Mouse (Mus musculus) heart, embryonic 10.5 days (tissue): ENCODE measurements around the gene Gnptab. TPM values are rescaled to one million over a fixed set of nuclear protein-coding genes. Genes with fewer than 3 reads are reported as not detected.
A peak's percentile ranks its signal among the peaks of the same experiment; 100 is the strongest.
"Not testable (repeated sequence)": the region's sequence is repeated elsewhere in the genome, so short reads cannot be mapped to it uniquely, and the experiment has no call there.

Experiments
- DNase-seq: peaks from one replicate; pipeline ENCODE4 v3.0.0-alpha.2; 2017; ENCODE audit warnings: low spot score
- H3K27ac ChIP-seq: fragments of 300-500 bp; sonication (generic); 2 replicates; pipeline ENCODE4 v1.5.1; 2016; ENCODE audit warnings: mild to moderate bottlenecking
- H3K27me3 ChIP-seq: fragments of 300-500 bp; sonication (generic); 2 replicates; pipeline ENCODE4 v1.6.1; 2016; ENCODE audit warnings: mild to moderate bottlenecking; ENCODE audit not compliant: poor library complexity, insufficient read depth, severe bottlenecking
- H3K36me3 ChIP-seq: fragments of 300-500 bp; sonication (generic); 2 replicates; pipeline ENCODE4 v1.6.1; 2016; ENCODE audit warnings: mild to moderate bottlenecking, moderate library complexity
- H3K4me1 ChIP-seq: fragments of 300-500 bp; sonication (generic); 2 replicates; pipeline ENCODE4 v1.6.1; 2016; ENCODE audit warnings: mild to moderate bottlenecking
- H3K4me3 ChIP-seq: fragments of 300-500 bp; sonication (generic); 2 replicates; pipeline ENCODE4 v1.5.1; 2016; ENCODE audit warnings: mild to moderate bottlenecking, moderate library complexity
- H3K9me3 ChIP-seq: fragments of 300-500 bp; sonication (generic); 2 replicates; pipeline ENCODE4 v1.6.1; 2016; ENCODE audit warnings: mild to moderate bottlenecking, moderate library complexity
- WGBS: fragments of 180-500 bp; shearing (Covaris S2); methylation state at CpG from one replicate; pipeline ENCODE4 v1.1.7; 2016; 5-methylcytosine and 5-hydroxymethylcytosine counted together
- polyA plus RNA-seq: library from polyadenylated mRNA; unstranded; fragments of >200 nt; fragmentation: Nextera tagmentation; extraction: Ambion mirVana; gene quantifications from 2 replicates; pipeline ENCODE4 v1.2.1, GENCODE M21; 2016

Gnptab gene
- polyA plus RNA-seq, 1 experiment from 2014 or later, result 8.2 TPM

GRCm38 (mm10) chr10:88451990-88452389, 73.1 kb downstream of the Gnptab start:
- no peaks in the 10 kb centered on the region for H3K9me3 ChIP-seq
- no peak overlapping the region for H3K27ac ChIP-seq
- DNase-seq, result no peak
- no peaks in the 10 kb centered on the region for H3K27me3 ChIP-seq
- no peak overlapping the region for H3K4me3 ChIP-seq
- no peaks in the 10 kb centered on the region for H3K36me3 ChIP-seq
- WGBS, result 85% methylated on average over 6 of the region's 6 CpGs
- no peaks in the 10 kb centered on the region for H3K4me1 ChIP-seq

GRCm38 (mm10) chr10:88457816-88458215, 78.9 kb downstream of the Gnptab start:
- no peak for DNase-seq
- H3K27ac ChIP-seq, result no peak overlapping the region
- no peaks in the 10 kb centered on the region for H3K9me3 ChIP-seq
- WGBS, result 37% methylated on average over 6 of the region's 6 CpGs
- no peaks in the 10 kb centered on the region for H3K27me3 ChIP-seq
- H3K36me3 ChIP-seq, result no peaks in the 10 kb centered on the region
- H3K4me1 ChIP-seq, result 0 out of 2 replicates have a peak, but pooled peaks cover 4% of the 10 kb centered on the region
- H3K4me3 ChIP-seq, result no peak overlapping the region

DNA sequence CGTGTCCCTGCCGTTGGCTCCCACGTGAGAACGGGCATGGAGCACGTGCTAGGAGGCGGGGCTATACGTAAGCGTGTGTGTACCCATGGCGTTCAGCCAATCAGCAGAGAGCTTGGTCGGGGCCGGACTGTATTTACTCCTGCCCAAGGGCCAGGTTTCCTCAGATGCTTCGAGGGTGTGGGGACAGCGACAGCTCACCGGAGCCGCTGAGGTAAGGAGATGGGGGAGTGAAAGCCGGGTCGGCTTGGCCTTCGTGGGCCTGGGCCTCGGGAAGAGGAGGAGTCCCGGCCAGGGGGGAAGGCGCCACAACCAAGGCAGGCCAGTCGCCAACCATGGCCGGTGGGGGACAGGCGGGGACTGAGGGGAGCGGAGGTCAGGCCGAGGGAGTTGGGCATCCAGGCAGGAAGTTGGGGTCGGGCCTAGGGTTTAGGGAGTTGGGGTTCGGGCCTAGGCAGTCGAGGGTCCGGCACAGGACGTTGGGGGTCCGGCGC, 80.6 kb downstream of the Gnptab start, which contains the start of gene Sycp3:
Gene Sycp3, plus strand, starts transcription at position 68 of the 491 bp plus-strand sequence.
- Histone ChIP-seq H3K27me3 (no peaks in the 10 kb centered on the region), H3K36me3 (no peaks in the 10 kb centered on the region), H3K4me1 (0 out of 2 replicates have a peak, but pooled peaks cover 4% of the 10 kb centered on the region), H3K9me3 (no peaks in the 10 kb centered on the region), H3K27ac (no peak within 1 kb of the TSS), H3K4me3 (0 out of 2 replicates have a peak within 1 kb of the TSS, but pooled peaks have one; percentile 8)
- 69% methylated on average over 33 of the region's 33 CpGs for WGBS
- DNase-seq, result no peak

DNA sequence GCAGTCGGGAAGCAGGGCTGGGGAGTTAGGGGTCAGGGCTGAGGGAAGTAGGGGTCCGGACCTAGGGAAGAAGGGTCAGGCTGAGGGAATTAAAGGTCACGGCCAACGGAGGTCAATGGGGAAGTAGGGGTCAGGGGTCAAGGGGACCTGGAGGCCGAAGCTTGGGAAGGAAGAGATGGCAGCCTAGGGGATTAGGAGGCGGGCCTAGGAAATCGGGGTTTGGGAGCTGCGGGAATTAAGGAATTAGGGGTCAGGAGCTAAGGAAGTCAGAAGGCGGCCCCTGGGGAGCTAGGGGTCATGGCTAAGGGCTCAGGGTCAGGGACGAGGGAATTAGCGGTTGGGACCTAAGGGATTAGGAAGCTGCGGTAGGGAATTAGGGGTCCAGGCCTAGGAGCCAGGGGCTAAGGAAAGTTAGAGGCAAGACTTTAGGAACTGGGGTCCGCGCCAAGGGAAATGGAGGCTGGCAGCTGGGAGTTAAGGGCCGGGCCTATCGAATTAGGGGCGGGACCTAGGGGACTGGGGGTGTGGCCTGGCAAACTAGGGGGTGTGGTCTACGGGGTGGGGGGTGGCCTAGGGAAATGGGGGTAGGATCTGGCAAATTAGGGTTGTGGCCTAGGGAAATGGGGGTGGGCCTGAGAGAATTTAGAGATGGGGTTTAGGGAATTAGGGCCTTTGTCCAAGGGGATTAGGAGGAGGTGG, 81.3 kb downstream of the Gnptab start:
- 0 out of 2 replicates have a peak overlapping the region, but pooled peaks have one; percentile 8 for H3K4me3 ChIP-seq
- DNase-seq, result no peak
- no peaks in the 10 kb centered on the region for H3K27me3 ChIP-seq
- H3K4me1 ChIP-seq, result 0 out of 2 replicates have a peak, but pooled peaks cover 4% of the 10 kb centered on the region
- H3K36me3 ChIP-seq, result no peaks in the 10 kb centered on the region
- no peaks in the 10 kb centered on the region for H3K9me3 ChIP-seq
- no peak overlapping the region for H3K27ac ChIP-seq
- 60% methylated on average over 18 of the region's 18 CpGs for WGBS

DNA sequence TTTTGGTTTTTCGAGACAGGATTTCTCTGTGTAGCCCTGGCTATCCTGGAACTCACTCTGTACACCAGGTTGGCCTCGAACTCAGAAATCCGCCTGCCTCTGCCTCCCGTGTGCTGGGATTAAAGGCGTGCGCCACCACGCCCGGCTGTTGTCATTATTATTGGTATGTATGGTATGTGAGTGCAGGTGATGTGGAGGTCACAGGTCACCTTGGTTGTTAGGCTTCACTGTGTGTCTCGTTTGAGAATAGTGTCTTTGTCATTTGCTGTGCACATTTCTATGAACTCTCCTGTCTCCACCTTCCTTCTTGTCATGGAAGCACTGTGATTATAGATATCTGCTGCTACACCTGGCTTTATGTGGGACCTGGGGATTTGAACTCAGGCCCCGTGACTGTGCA, 103.9 kb downstream of the Gnptab start:
- DNase-seq, H3K4me3 ChIP-seq, H3K27me3 ChIP-seq, H3K36me3 ChIP-seq, H3K9me3 ChIP-seq, H3K4me1 ChIP-seq, H3K27ac ChIP-seq: not testable (repeated sequence)
- WGBS, result 92% methylated on average over 10 of the region's 10 CpGs

DNA sequence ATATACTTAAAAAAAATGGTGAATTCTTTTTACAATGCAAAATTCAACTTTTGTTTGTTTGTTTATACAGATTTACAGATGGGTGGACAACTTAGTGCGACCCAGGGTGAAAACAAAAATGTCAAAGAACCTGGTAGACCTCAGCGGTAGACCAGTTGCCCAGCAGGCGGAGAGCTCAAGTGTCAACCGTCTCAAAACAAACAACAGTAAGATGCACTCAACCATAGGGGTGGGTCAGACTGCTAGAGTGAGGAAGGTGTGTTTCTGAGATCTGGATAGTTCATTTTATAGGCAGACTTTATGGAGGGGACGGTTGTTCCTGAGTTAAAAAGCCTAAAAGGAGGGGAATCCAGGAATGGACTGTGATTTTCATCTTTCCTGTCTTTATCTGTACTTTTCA, 109.7 kb downstream of the Gnptab start:
- H3K36me3 ChIP-seq, result no peaks in the 10 kb centered on the region; the same call in 1 of the 2 replicates
- H3K4me1 ChIP-seq, result no peaks in the 10 kb centered on the region
- DNase-seq, result no peak
- H3K4me3 ChIP-seq, result no peak overlapping the region
- no peaks in the 10 kb centered on the region for H3K9me3 ChIP-seq
- H3K27ac ChIP-seq, result no peak overlapping the region
- H3K27me3 ChIP-seq, result no peaks in the 10 kb centered on the region
- WGBS, result 84% methylated on average over 5 of the region's 5 CpGs

GRCm38 (mm10) chr10:88491632-88492031, 112.7 kb downstream of the Gnptab start:
- Histone ChIP-seq H3K27me3 (no peaks in the 10 kb centered on the region), H3K4me3 (no peak overlapping the region), H3K36me3 (no peaks in the 10 kb centered on the region), H3K9me3 (no peaks in the 10 kb centered on the region), H3K27ac (no peak overlapping the region), H3K4me1 (peaks cover 9% of the 10 kb centered on the region; the same call in 1 of the 2 replicates)
- WGBS, result 59% methylated on average over 7 of the region's 7 CpGs
- DNase-seq, result no peak

GRCm38 (mm10) chr10:88492658-88493057, 113.7 kb downstream of the Gnptab start:
- H3K27me3 ChIP-seq, result no peaks in the 10 kb centered on the region
- H3K4me1 ChIP-seq, result peaks cover 9% of the 10 kb centered on the region; the same call in 1 of the 2 replicates
- H3K9me3 ChIP-seq, result no peaks in the 10 kb centered on the region
- H3K27ac ChIP-seq, result no peak overlapping the region
- H3K4me3 ChIP-seq, result no peak overlapping the region
- WGBS, result 85% methylated on average over 8 of the region's 8 CpGs
- no peaks in the 10 kb centered on the region for H3K36me3 ChIP-seq
- DNase-seq, result no peak

- H3K36me3 ChIP-seq, result no peaks in the 10 kb centered on the region
- no peak overlapping the region for H3K4me3 ChIP-seq
- DNase-seq, result no peak
- WGBS, result 76% methylated on average over 4 of the region's 4 CpGs
- H3K9me3 ChIP-seq, result no peaks in the 10 kb centered on the region
- H3K4me1 ChIP-seq, result peaks cover 9% of the 10 kb centered on the region; the same call in 1 of the 2 replicates
- H3K27ac ChIP-seq, result no peak overlapping the region
- H3K27me3 ChIP-seq, result no peaks in the 10 kb centered on the region
Measured at GRCm38 (mm10) chr10:88494959-88495587, 116.1 kb downstream of the Gnptab start.

Other genes starting within 250 kb of the Gnptab start
- gene Parpbp, start 232.2 kb upstream of the Gnptab start, polyA plus RNA-seq, result 14.7 and 15.1 TPM in 2 replicates
- 52.8 and 72.8 TPM in 2 replicates for gene Nup37, start 232.1 kb upstream of the Gnptab start, polyA plus RNA-seq
- 49.9 and 54.4 TPM in 2 replicates for gene Washc3, start 178.0 kb upstream of the Gnptab start, polyA plus RNA-seq
- 0.83 and 0.86 TPM in 2 replicates for gene Dram1, start 52 bp upstream of the Gnptab start, polyA plus RNA-seq
- 0.23 and 0.30 TPM in 2 replicates for gene Sycp3, start 80.4 kb downstream of the Gnptab start, polyA plus RNA-seq
- gene Chpt1, start 124.9 kb downstream of the Gnptab start, polyA plus RNA-seq, result 15.8 and 27.4 TPM in 2 replicates
- gene Mybpc1, start 226.0 kb downstream of the Gnptab start, polyA plus RNA-seq, result 6.1 and 10.5 TPM in 2 replicates